Mouse (Mus musculus): ENCODE data around the gene Olfr998.
"Not testable (repeated sequence)": the region's sequence is repeated elsewhere in the genome, so short reads cannot be mapped to it uniquely, and the experiment has no call there.

Gene Olfr998

GRCm38 (mm10) chr2:85588648-85589047 is at the start of gene Olfr998:
Olfr998 (plus strand) TSS chr2:85588948.
- DNase-seq (ENCODE audit: low spot score in 2 of 2) = not testable (repeated sequence)

GRCm38 (mm10) chr2:85554806-85555205 is 33.9 kb upstream of the Olfr998 start:
- DNase-seq (ENCODE audit: low spot score in 2 of 2) = no peak

GRCm38 (mm10) chr2:85560226-85560625 is 28.5 kb upstream of the Olfr998 start:
- no peak for DNase-seq (ENCODE audit: low spot score in 2 of 2)

- DNase-seq (ENCODE audit: low spot score in 2 of 2) = peak in 1 of 2 experiments; percentile 34
Measured at GRCm38 (mm10) chr2:85561187-85561586, 27.6 kb upstream of the Olfr998 start.

GRCm38 (mm10) chr2:85578915-85579314 is 9.8 kb upstream of the Olfr998 start, which contains the start of gene Olfr996:
Olfr996 (plus strand) TSS chr2:85579215.
- DNase-seq (ENCODE audit: low spot score in 2 of 2) = no peak

GRCm38 (mm10) chr2:85611803-85612202 is 23.1 kb downstream of the Olfr998 start, which contains the start of gene Olfr1000:
Olfr1000 (minus strand) TSS chr2:85611903.
- no peak for DNase-seq (ENCODE audit: low spot score in 2 of 2)

Measured in heart, adult 9 months (tissue).